Mouse (Mus musculus) cortical plate, adult 2 months (tissue): ENCODE data around the gene Axdnd1.
"Not testable (repeated sequence)": the region's sequence is repeated elsewhere in the genome, so short reads cannot be mapped to it uniquely, and the experiment has no call there.

Source experiments
- CTCF ChIP-seq: fragments of 200-500 bp; IDR thresholded peaks from 2 replicates; pipeline ENCODE4 v1.5.1; 2011; ENCODE audit warnings: mild to moderate bottlenecking, control low read depth, low read length; ENCODE audit not compliant: insufficient read depth; ENCODE audit errors: extremely low read depth
- POLR2A ChIP-seq: fragments of 200-500 bp; IDR thresholded peaks from 2 replicates; pipeline ENCODE4 v1.6.1; 2011; ENCODE audit warnings: mild to moderate bottlenecking, low read length, control low read depth; ENCODE audit not compliant: insufficient read depth; ENCODE audit errors: extremely low read depth

DNA sequence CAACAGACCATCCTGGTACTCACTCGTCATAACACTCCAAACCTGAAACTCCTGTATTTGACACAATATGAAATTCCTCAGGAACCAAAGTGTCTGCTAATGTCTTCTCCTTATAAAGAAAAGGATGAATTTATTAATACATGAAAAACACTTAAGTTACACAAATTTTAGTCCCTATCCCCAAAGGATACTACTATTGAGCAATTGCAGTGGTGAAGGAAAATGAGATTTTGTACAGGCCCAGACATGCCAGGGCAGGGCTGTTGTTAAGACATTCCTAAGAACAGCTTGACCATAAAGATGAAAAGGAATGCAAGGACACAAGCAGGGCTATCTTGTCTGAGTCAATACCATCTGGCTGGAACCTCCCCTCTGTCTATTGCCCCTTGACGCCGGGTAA lies 20.8 kb downstream of the Axdnd1 start:
- TF ChIP-seq CTCF, POLR2A: not testable (repeated sequence)
